Mouse (Mus musculus) cerebellum, adult 11-12 months (tissue): ENCODE data around the gene Mre11a.

Source experiments
- DNase-seq: peaks from one replicate; pipeline ENCODE4 v3.0.0; 2022

Gene Mre11a

GRCm38 (mm10) chr9:14824840-14825239 lies 40.4 kb downstream of the Mre11a start:
- no peak for DNase-seq

- no peak for DNase-seq
Observed at GRCm38 (mm10) chr9:14827875-14828274, 43.4 kb downstream of the Mre11a start.

- no peak for DNase-seq
Observed at GRCm38 (mm10) chr9:14832046-14832445, 47.6 kb downstream of the Mre11a start.

- no peak for DNase-seq
Observed at GRCm38 (mm10) chr9:14835335-14836075, 51.1 kb downstream of the Mre11a start.

- no peak for DNase-seq
Observed at GRCm38 (mm10) chr9:14839527-14839926, 55.1 kb downstream of the Mre11a start.

GRCm38 (mm10) chr9:14839970-14840369 lies 55.5 kb downstream of the Mre11a start:
- no peak for DNase-seq

- DNase-seq: no peak
Observed at GRCm38 (mm10) chr9:14841878-14842761, 57.7 kb downstream of the Mre11a start.

GRCm38 (mm10) chr9:14843311-14843857 lies 58.9 kb downstream of the Mre11a start:
- no peak for DNase-seq

- no peak for DNase-seq
Observed at GRCm38 (mm10) chr9:14843901-14844300, 59.4 kb downstream of the Mre11a start.

- DNase-seq: no peak
Observed at GRCm38 (mm10) chr9:14846428-14846827, 62.0 kb downstream of the Mre11a start.

- no peak for DNase-seq
Observed at GRCm38 (mm10) chr9:14848267-14848935, 63.9 kb downstream of the Mre11a start.

GRCm38 (mm10) chr9:14854585-14854984 lies 70.1 kb downstream of the Mre11a start:
- DNase-seq: no peak

GRCm38 (mm10) chr9:14856922-14857654 lies 72.6 kb downstream of the Mre11a start:
- DNase-seq: peak; percentile 15

GRCm38 (mm10) chr9:14858170-14858706 lies 73.8 kb downstream of the Mre11a start:
- DNase-seq: no peak

- no peak for DNase-seq
Observed at GRCm38 (mm10) chr9:14858782-14859181, 74.3 kb downstream of the Mre11a start.

GRCm38 (mm10) chr9:14859868-14860639 lies 75.6 kb downstream of the Mre11a start, which contains the start of gene Gpr83:
TSS of gene Gpr83 (plus strand) at chr9:14860210.
- no peak for DNase-seq

GRCm38 (mm10) chr9:14863126-14863525 lies 78.7 kb downstream of the Mre11a start:
- no peak for DNase-seq

- DNase-seq: no peak
Observed at GRCm38 (mm10) chr9:14864726-14865125, 80.3 kb downstream of the Mre11a start.

- no peak for DNase-seq
Observed at GRCm38 (mm10) chr9:14866957-14867356, 82.5 kb downstream of the Mre11a start.

GRCm38 (mm10) chr9:14868326-14868725 lies 83.9 kb downstream of the Mre11a start:
- DNase-seq: no peak

GRCm38 (mm10) chr9:14870377-14870776 lies 85.9 kb downstream of the Mre11a start:
- no peak for DNase-seq
